Mouse (Mus musculus): ENCODE measurements around the gene H2al1m.
"Not testable (repeated sequence)": the region's sequence is repeated elsewhere in the genome, so short reads cannot be mapped to it uniquely, and the experiment has no call there.

Gene H2al1m

GRCm38 (mm10) chrX:9283464-9283863 is at the start of gene H2al1m:
Gene H2al1m, plus strand, starts transcription at chrX:9283764.
- DNase-seq (ENCODE audit: low read depth in 2 of 2, low spot score in 2 of 2): not testable (repeated sequence)

GRCm38 (mm10) chrX:9240737-9241591 is 42.6 kb upstream of the H2al1m start:
- DNase-seq (ENCODE audit: low read depth in 2 of 2, low spot score in 2 of 2): no peak

- DNase-seq (ENCODE audit: low read depth in 2 of 2, low spot score in 2 of 2): no peak
Observed at GRCm38 (mm10) chrX:9243381-9243864, 40.1 kb upstream of the H2al1m start.

- no peak for DNase-seq (ENCODE audit: low read depth in 2 of 2, low spot score in 2 of 2)
Observed at GRCm38 (mm10) chrX:9244603-9245336, 38.8 kb upstream of the H2al1m start.

- DNase-seq (ENCODE audit: low read depth in 2 of 2, low spot score in 2 of 2): no peak
Observed at GRCm38 (mm10) chrX:9248911-9249310, 34.7 kb upstream of the H2al1m start.

- no peak for DNase-seq (ENCODE audit: low read depth in 2 of 2, low spot score in 2 of 2)
Observed at GRCm38 (mm10) chrX:9253990-9254389, 29.6 kb upstream of the H2al1m start.

- DNase-seq (ENCODE audit: low read depth in 2 of 2, low spot score in 2 of 2): no peak
Observed at GRCm38 (mm10) chrX:9254901-9255300, 28.7 kb upstream of the H2al1m start.

GRCm38 (mm10) chrX:9256766-9257165 is 26.8 kb upstream of the H2al1m start, which contains the start of gene Gm14862:
Gene Gm14862, minus strand, starts transcription at chrX:9256899.
- no peak for DNase-seq (ENCODE audit: low read depth in 2 of 2, low spot score in 2 of 2)

- no peak for DNase-seq (ENCODE audit: low read depth in 2 of 2, low spot score in 2 of 2)
Observed at GRCm38 (mm10) chrX:9257831-9258230, 25.7 kb upstream of the H2al1m start.

GRCm38 (mm10) chrX:9259267-9259666 is 24.3 kb upstream of the H2al1m start:
- DNase-seq (ENCODE audit: low read depth in 2 of 2, low spot score in 2 of 2): no peak

GRCm38 (mm10) chrX:9271112-9271511 is 12.5 kb upstream of the H2al1m start:
- DNase-seq (ENCODE audit: low read depth in 2 of 2, low spot score in 2 of 2): no peak

- DNase-seq (ENCODE audit: low read depth in 2 of 2, low spot score in 2 of 2): no peak
Observed at GRCm38 (mm10) chrX:9271947-9272459, 11.6 kb upstream of the H2al1m start.

- DNase-seq (ENCODE audit: low read depth in 2 of 2, low spot score in 2 of 2): peak; percentile 15 to 29
Observed at GRCm38 (mm10) chrX:9272460-9273361, 10.9 kb upstream of the H2al1m start, which contains the start of gene Xk. Gene Xk, plus strand, starts transcription at chrX:9272756.

GRCm38 (mm10) chrX:9273377-9274002 is 10.1 kb upstream of the H2al1m start:
- no peak for DNase-seq (ENCODE audit: low read depth in 2 of 2, low spot score in 2 of 2)

GRCm38 (mm10) chrX:9274321-9274720 is 9.2 kb upstream of the H2al1m start:
- DNase-seq (ENCODE audit: low read depth in 2 of 2, low spot score in 2 of 2): no peak

- DNase-seq (ENCODE audit: low read depth in 2 of 2, low spot score in 2 of 2): not testable (repeated sequence)
Observed at GRCm38 (mm10) chrX:9293140-9293829, 9.7 kb downstream of the H2al1m start.

GRCm38 (mm10) chrX:9298413-9298864 is 14.9 kb downstream of the H2al1m start:
- no peak for DNase-seq (ENCODE audit: low read depth in 2 of 2, low spot score in 2 of 2)

- no peak for DNase-seq (ENCODE audit: low read depth in 2 of 2, low spot score in 2 of 2)
Observed at GRCm38 (mm10) chrX:9302791-9303190, 19.2 kb downstream of the H2al1m start.

GRCm38 (mm10) chrX:9303455-9303854 is 19.9 kb downstream of the H2al1m start:
- DNase-seq (ENCODE audit: low read depth in 2 of 2, low spot score in 2 of 2): no peak

Measured in CD8-positive naive resting alpha-beta T cell, adult 2 months (primary cell).